Mouse (Mus musculus) limb, embryonic 14.5 days (tissue): ENCODE results near the gene Gm49325. TPM values are rescaled to one million over a fixed set of nuclear protein-coding genes. Genes with fewer than 3 reads are reported as not detected.
"Not testable (repeated sequence)": the region's sequence is repeated elsewhere in the genome, so short reads cannot be mapped to it uniquely, and the experiment has no call there.

Experiments used
- ATAC-seq: fragments of 200-750 bp; cut with Nextera tagmentation; 2 replicates; pipeline ENCODE4 v1.8.0; 2017; ENCODE audit warnings: low read depth, moderate number of reproducible peaks, moderate TSS enrichment; ENCODE audit not compliant: low FRiP score
- DNase-seq: peaks from one replicate; pipeline ENCODE4 v3.0.0-alpha.2; 2015; ENCODE audit warnings: low spot score
- H3K27ac ChIP-seq: fragments of 300-500 bp; sonication (generic); replicated peaks from 2 replicates; pipeline ENCODE4 v1.5.1; 2014; ENCODE audit warnings: low read depth, mild to moderate bottlenecking, low read length, moderate library complexity, mixed read lengths
- H3K27me3 ChIP-seq: fragments of 300-500 bp; sonication (generic); 2 replicates; pipeline ENCODE4 v1.6.1; 2014; ENCODE audit warnings: low read length, mixed read lengths; ENCODE audit not compliant: control insufficient read depth, insufficient read depth
- H3K36me3 ChIP-seq: fragments of 300-500 bp; sonication (generic); 2 replicates; pipeline ENCODE4 v1.6.1; 2014; ENCODE audit warnings: mild to moderate bottlenecking, low read length, moderate library complexity, mixed read lengths; ENCODE audit not compliant: control insufficient read depth, insufficient read depth
- H3K4me1 ChIP-seq: fragments of 300-500 bp; sonication (generic); 2 replicates; pipeline ENCODE4 v1.6.1; 2014; ENCODE audit warnings: antibody characterized with exemption, low read length, mixed read lengths; ENCODE audit not compliant: control insufficient read depth, insufficient read depth
- H3K4me2 ChIP-seq: fragments of 300-500 bp; sonication (generic); replicated peaks from 2 replicates; pipeline ENCODE4 v1.6.1; 2014; ENCODE audit warnings: low read depth, mild to moderate bottlenecking, low read length, moderate library complexity; ENCODE audit not compliant: severe bottlenecking
- H3K4me3 ChIP-seq: fragments of 300-500 bp; sonication (generic); replicated peaks from 2 replicates; pipeline ENCODE4 v1.5.1; 2014; ENCODE audit warnings: low read length
- H3K9ac ChIP-seq: fragments of 300-500 bp; sonication (generic); 2 replicates; pipeline ENCODE4 v1.6.1; 2014; ENCODE audit warnings: mild to moderate bottlenecking, low read depth, low read length, moderate library complexity; ENCODE audit not compliant: severe bottlenecking
- H3K9me3 ChIP-seq: fragments of 300-500 bp; sonication (generic); 2 replicates; pipeline ENCODE4 v1.6.1; 2016; ENCODE audit warnings: low read length; ENCODE audit not compliant: control insufficient read depth
- POLR2A ChIP-seq: fragments of 200-500 bp; IDR thresholded peaks from 2 replicates; pipeline ENCODE4 v1.8.0; 2012; ENCODE audit warnings: inconsistent platforms, mild to moderate bottlenecking, moderate library complexity, borderline replicate concordance; ENCODE audit not compliant: insufficient read depth, insufficient read length; ENCODE audit errors: extremely low read depth
- WGBS: fragments of 180-500 bp; shearing (Covaris S2); extraction: QIAGEN DNeasy Blood & Tissue Kit; methylation state at CpG from one replicate; pipeline ENCODE4 v1.1.7; 2014; 5-methylcytosine and 5-hydroxymethylcytosine counted together
- microRNA counts: library from miRNA; unstranded; fragments of <30 nt; microRNA quantifications from one replicate; lab custom pipeline; 2016
- microRNA-seq: library from miRNA; unstranded; fragments of <30 nt; microRNA quantifications from one replicate; pipeline ENCODE4, GENCODE M21; 2016
- polyA plus RNA-seq, 2 experiments: library from polyadenylated mRNA; depleted of rRNA in 1 of 2; stranded (reverse) in 1 of 2; unstranded in 1 of 2; fragments of >200 nt; fragmentation: Nextera tagmentation in 1 of 2; extraction: Ambion mirVana in 1 of 2; gene quantifications; 2 replicates each; pipeline versions ENCODE4 v1.2.1 to v1.2.3; 2012 to 2014

Gene Gm49325
- polyA plus RNA-seq, 2 experiments: 5.8 to 8.4 TPM

- DNase-seq: no peak
- H3K27ac ChIP-seq: no peak within 1 kb of the TSS
These were observed 80.1 kb downstream of the Gm49325 start, which contains the start of gene Tspear for GRCm38 (mm10) chr10:77685895-77686664. Tspear (plus strand) TSS chr10:77686569.

DNA sequence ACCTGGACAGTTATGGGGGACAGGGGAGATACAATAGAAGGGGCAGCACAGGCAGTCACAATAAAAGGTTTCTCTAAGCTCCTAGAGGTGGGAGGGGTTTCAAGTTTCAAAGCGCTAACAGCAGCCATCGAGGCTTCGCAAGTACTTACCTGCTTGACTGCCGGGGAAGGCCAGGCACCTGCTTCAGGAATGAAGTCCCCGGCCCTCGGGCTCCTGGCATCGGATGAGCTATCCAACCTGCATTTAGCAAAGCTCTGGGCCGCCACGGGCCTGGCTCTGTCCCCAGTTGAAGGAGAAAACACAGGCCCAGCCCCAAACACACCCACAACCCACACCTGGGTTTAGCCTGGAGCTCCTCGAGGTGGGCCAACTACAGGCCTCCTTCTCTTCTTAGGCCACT lies 81.0 kb downstream of the Gm49325 start:
- H3K4me1 ChIP-seq: peaks cover 8% of the 10 kb centered on the region
- no peaks in the 10 kb centered on the region for H3K9me3 ChIP-seq
- TF ChIP-seq POLR2A: no peak
- no peak overlapping the region for H3K4me2 ChIP-seq
- H3K27me3 ChIP-seq: peaks cover 29% of the 10 kb centered on the region
- no peak overlapping the region for H3K27ac ChIP-seq
- no peak for ATAC-seq
- DNase-seq: no peak
- WGBS: 14% methylated on average over 10 of the region's 10 CpGs
- no peaks in the 10 kb centered on the region for H3K36me3 ChIP-seq
- no peak overlapping the region for H3K9ac ChIP-seq
- H3K4me3 ChIP-seq: no peak overlapping the region

More at GRCm38 (mm10) chr10:77685895-77686664, 80.1 kb downstream of the Gm49325 start, which contains the start of gene Tspear:
- ATAC-seq: no peak
- H3K4me2 ChIP-seq: no peak within 1 kb of the TSS
- H3K27me3 ChIP-seq: peaks cover 29% of the 10 kb centered on the region
- no peaks in the 10 kb centered on the region for H3K9me3 ChIP-seq
- peaks cover 8% of the 10 kb centered on the region for H3K4me1 ChIP-seq
- H3K36me3 ChIP-seq: no peaks in the 10 kb centered on the region
- no peak within 1 kb of the TSS for H3K9ac ChIP-seq
- no peak for TF ChIP-seq POLR2A
- WGBS: 9% methylated on average over 22 of the region's 22 CpGs
- no peak within 1 kb of the TSS for H3K4me3 ChIP-seq

GRCm38 (mm10) chr10:77690356-77690807 lies 84.4 kb downstream of the Gm49325 start, which contains the start of gene Gm19402:
Gm19402 (minus strand) TSS chr10:77690757.
- DNase-seq, ATAC-seq, H3K27ac ChIP-seq, H3K9me3 ChIP-seq, H3K9ac ChIP-seq, H3K4me2 ChIP-seq, H3K36me3 ChIP-seq, H3K4me3 ChIP-seq, H3K4me1 ChIP-seq: not testable (repeated sequence)
- peaks cover 25% of the 10 kb centered on the region for H3K27me3 ChIP-seq
- 80% methylated on average over 3 of the region's 3 CpGs for WGBS

MicroRNAs within 50 kb of the gene (microRNA counts, 519-probe panel; counts per million panel counts)
- microRNA mmu-miR-1930 (lab: Ali Mortazavi, UCI): not detected

Small RNA genes within 50 kb of the gene (microRNA-seq; reads per million reads assigned to microRNA genes)
- 10.1 reads per million, percentile 21 among the genes with 10 or more reads in this experiment for gene Mir1930

Other genes starting within 250 kb of the Gm49325 start
- gene Adarb1, start 187.9 kb upstream of the Gm49325 start, polyA plus RNA-seq (2012; rRNA removed): 7.4 and 8.2 TPM in 2 replicates
- gene Adarb1, start 187.9 kb upstream of the Gm49325 start, polyA plus RNA-seq (2014; fragmentation: Nextera tagmentation; extraction: Ambion mirVana): 3.5 and 3.6 TPM in 2 replicates
- gene Fam207a, start 90.4 kb upstream of the Gm49325 start, polyA plus RNA-seq (2012; rRNA removed): 35.5 and 38.6 TPM in 2 replicates
- gene Fam207a, start 90.4 kb upstream of the Gm49325 start, polyA plus RNA-seq (2014; fragmentation: Nextera tagmentation; extraction: Ambion mirVana): 40.6 and 41.7 TPM in 2 replicates
- 2.7 and 2.9 TPM in 2 replicates for gene Itgb2, start 75.9 kb upstream of the Gm49325 start, polyA plus RNA-seq (2012; rRNA removed)
- gene Itgb2, start 75.9 kb upstream of the Gm49325 start, polyA plus RNA-seq (2014; fragmentation: Nextera tagmentation; extraction: Ambion mirVana): 2.5 and 3.7 TPM in 2 replicates
- 117 and 122 TPM in 2 replicates for gene Pttg1ip, start 24.5 kb upstream of the Gm49325 start, polyA plus RNA-seq (2012; rRNA removed)
- gene Pttg1ip, start 24.5 kb upstream of the Gm49325 start, polyA plus RNA-seq (2014; fragmentation: Nextera tagmentation; extraction: Ambion mirVana): 138 and 147 TPM in 2 replicates
- 466 and 472 TPM in 2 replicates for gene Sumo3, start 100 bp upstream of the Gm49325 start, polyA plus RNA-seq (2012; rRNA removed)
- 328 and 351 TPM in 2 replicates for gene Sumo3, start 100 bp upstream of the Gm49325 start, polyA plus RNA-seq (2014; fragmentation: Nextera tagmentation; extraction: Ambion mirVana)
- 55.1 and 59.8 TPM in 2 replicates for gene Ube2g2, start 16.1 kb downstream of the Gm49325 start, polyA plus RNA-seq (2012; rRNA removed)
- 57.4 and 58.6 TPM in 2 replicates for gene Ube2g2, start 16.1 kb downstream of the Gm49325 start, polyA plus RNA-seq (2014; fragmentation: Nextera tagmentation; extraction: Ambion mirVana)
- 2.0 TPM in 2 replicates for gene Tspear, start 80.4 kb downstream of the Gm49325 start, polyA plus RNA-seq (2012; rRNA removed)
- 1.1 and 1.5 TPM in 2 replicates for gene Tspear, start 80.4 kb downstream of the Gm49325 start, polyA plus RNA-seq (2014; fragmentation: Nextera tagmentation; extraction: Ambion mirVana)
- gene Gm19402, start 84.6 kb downstream of the Gm49325 start, polyA plus RNA-seq (2012; rRNA removed): not detected in 2 replicates
- gene Gm19402, start 84.6 kb downstream of the Gm49325 start, polyA plus RNA-seq (2014; fragmentation: Nextera tagmentation; extraction: Ambion mirVana): not detected in 2 replicates
- gene Gm9508, start 91.0 kb downstream of the Gm49325 start, polyA plus RNA-seq (2012; rRNA removed): not detected in 2 replicates
- not detected in 2 replicates for gene Gm9508, start 91.0 kb downstream of the Gm49325 start, polyA plus RNA-seq (2014; fragmentation: Nextera tagmentation; extraction: Ambion mirVana)
- not detected in 2 replicates for gene Gm10272, start 100.4 kb downstream of the Gm49325 start, polyA plus RNA-seq (2012; rRNA removed)
- not detected in 2 replicates for gene Gm10272, start 100.4 kb downstream of the Gm49325 start, polyA plus RNA-seq (2014; fragmentation: Nextera tagmentation; extraction: Ambion mirVana)
- not detected in 2 replicates for gene Gm10024, start 105.3 kb downstream of the Gm49325 start, polyA plus RNA-seq (2012; rRNA removed)
- 0.94 TPM in 1 of 2 replicates, not detected in the other for gene Gm10024, start 105.3 kb downstream of the Gm49325 start, polyA plus RNA-seq (2014; fragmentation: Nextera tagmentation; extraction: Ambion mirVana)
- not detected in 2 replicates for gene Gm10142, start 109.6 kb downstream of the Gm49325 start, polyA plus RNA-seq (2012; rRNA removed)
- not detected in 2 replicates for gene Gm10142, start 109.6 kb downstream of the Gm49325 start, polyA plus RNA-seq (2014; fragmentation: Nextera tagmentation; extraction: Ambion mirVana)
- gene Krtap12-1, start 114.4 kb downstream of the Gm49325 start, polyA plus RNA-seq (2012; rRNA removed): 0.10 and 0.20 TPM in 2 replicates
- not detected in 2 replicates for gene Krtap12-1, start 114.4 kb downstream of the Gm49325 start, polyA plus RNA-seq (2014; fragmentation: Nextera tagmentation; extraction: Ambion mirVana)
- not detected in 2 replicates for gene Gm10100, start 120.3 kb downstream of the Gm49325 start, polyA plus RNA-seq (2012; rRNA removed)
- not detected in 2 replicates for gene Gm10100, start 120.3 kb downstream of the Gm49325 start, polyA plus RNA-seq (2014; fragmentation: Nextera tagmentation; extraction: Ambion mirVana)
- gene Gm18596, start 136.4 kb downstream of the Gm49325 start, polyA plus RNA-seq (2012; rRNA removed): not detected in 2 replicates
- gene Gm18596, start 136.4 kb downstream of the Gm49325 start, polyA plus RNA-seq (2014; fragmentation: Nextera tagmentation; extraction: Ambion mirVana): not detected in 2 replicates
- not detected in 2 replicates for gene Gm9736, start 145.2 kb downstream of the Gm49325 start, polyA plus RNA-seq (2012; rRNA removed)
- gene Gm9736, start 145.2 kb downstream of the Gm49325 start, polyA plus RNA-seq (2014; fragmentation: Nextera tagmentation; extraction: Ambion mirVana): not detected in 2 replicates
- gene Gm3233, start 153.5 kb downstream of the Gm49325 start, polyA plus RNA-seq (2012; rRNA removed): not detected in 2 replicates
- gene Gm3233, start 153.5 kb downstream of the Gm49325 start, polyA plus RNA-seq (2014; fragmentation: Nextera tagmentation; extraction: Ambion mirVana): not detected in 2 replicates
- gene Gm3238, start 165.1 kb downstream of the Gm49325 start, polyA plus RNA-seq (2012; rRNA removed): not detected in 2 replicates
- not detected in 2 replicates for gene Gm3238, start 165.1 kb downstream of the Gm49325 start, polyA plus RNA-seq (2014; fragmentation: Nextera tagmentation; extraction: Ambion mirVana)
- not detected in 2 replicates for gene Gm7138, start 170.7 kb downstream of the Gm49325 start, polyA plus RNA-seq (2012; rRNA removed)
- not detected in 2 replicates for gene Gm7138, start 170.7 kb downstream of the Gm49325 start, polyA plus RNA-seq (2014; fragmentation: Nextera tagmentation; extraction: Ambion mirVana)
- gene Gm3250, start 176.3 kb downstream of the Gm49325 start, polyA plus RNA-seq (2012; rRNA removed): not detected in 2 replicates
- gene Gm3250, start 176.3 kb downstream of the Gm49325 start, polyA plus RNA-seq (2014; fragmentation: Nextera tagmentation; extraction: Ambion mirVana): not detected in 2 replicates
- not detected in 2 replicates for gene Gm7137, start 182.0 kb downstream of the Gm49325 start, polyA plus RNA-seq (2012; rRNA removed)
- not detected in 2 replicates for gene Gm7137, start 182.0 kb downstream of the Gm49325 start, polyA plus RNA-seq (2014; fragmentation: Nextera tagmentation; extraction: Ambion mirVana)
- not detected in 2 replicates for gene Gm9639, start 188.9 kb downstream of the Gm49325 start, polyA plus RNA-seq (2012; rRNA removed)
- not detected in 2 replicates for gene Gm9639, start 188.9 kb downstream of the Gm49325 start, polyA plus RNA-seq (2014; fragmentation: Nextera tagmentation; extraction: Ambion mirVana)
- not detected in 2 replicates for gene Gm19668, start 192.9 kb downstream of the Gm49325 start, polyA plus RNA-seq (2012; rRNA removed)
- gene Gm19668, start 192.9 kb downstream of the Gm49325 start, polyA plus RNA-seq (2014; fragmentation: Nextera tagmentation; extraction: Ambion mirVana): not detected in 2 replicates
- gene Gm9507, start 205.6 kb downstream of the Gm49325 start, polyA plus RNA-seq (2012; rRNA removed): not detected in 2 replicates
- not detected in 2 replicates for gene Gm9507, start 205.6 kb downstream of the Gm49325 start, polyA plus RNA-seq (2014; fragmentation: Nextera tagmentation; extraction: Ambion mirVana)
- 0.13 and 0.25 TPM in 2 replicates for gene Gm2696, start 208.5 kb downstream of the Gm49325 start, polyA plus RNA-seq (2012; rRNA removed)
- gene Gm2696, start 208.5 kb downstream of the Gm49325 start, polyA plus RNA-seq (2014; fragmentation: Nextera tagmentation; extraction: Ambion mirVana): not detected in 2 replicates
- gene Krtap10-4, start 220.9 kb downstream of the Gm49325 start, polyA plus RNA-seq (2012; rRNA removed): not detected in 2 replicates
- gene Krtap10-4, start 220.9 kb downstream of the Gm49325 start, polyA plus RNA-seq (2014; fragmentation: Nextera tagmentation; extraction: Ambion mirVana): not detected in 2 replicates
- gene Krtap10-10, start 229.8 kb downstream of the Gm49325 start, polyA plus RNA-seq (2012; rRNA removed): 0.08 and 0.14 TPM in 2 replicates
- gene Krtap10-10, start 229.8 kb downstream of the Gm49325 start, polyA plus RNA-seq (2014; fragmentation: Nextera tagmentation; extraction: Ambion mirVana): not detected in 2 replicates
- gene Gm36176, start 240.6 kb downstream of the Gm49325 start, polyA plus RNA-seq (2012; rRNA removed): not detected in 2 replicates
- not detected in 2 replicates for gene Gm36176, start 240.6 kb downstream of the Gm49325 start, polyA plus RNA-seq (2014; fragmentation: Nextera tagmentation; extraction: Ambion mirVana)
- 0.13 TPM in 1 of 2 replicates, not detected in the other for gene Gm10318, start 246.7 kb downstream of the Gm49325 start, polyA plus RNA-seq (2012; rRNA removed)
- not detected in 2 replicates for gene Gm10318, start 246.7 kb downstream of the Gm49325 start, polyA plus RNA-seq (2014; fragmentation: Nextera tagmentation; extraction: Ambion mirVana)